Mouse (Mus musculus) spleen, embryonic (tissue): ENCODE measurements around the gene D5Ertd579e.

Source experiments
- CTCF ChIA-PET: fragments of 350-600 bp; sonication (Branson Sonifier 250); formaldehyde crosslinking; loops from one replicate; lab custom pipeline; 2022; lab: Charles Lee

D5Ertd579e gene

DNA sequence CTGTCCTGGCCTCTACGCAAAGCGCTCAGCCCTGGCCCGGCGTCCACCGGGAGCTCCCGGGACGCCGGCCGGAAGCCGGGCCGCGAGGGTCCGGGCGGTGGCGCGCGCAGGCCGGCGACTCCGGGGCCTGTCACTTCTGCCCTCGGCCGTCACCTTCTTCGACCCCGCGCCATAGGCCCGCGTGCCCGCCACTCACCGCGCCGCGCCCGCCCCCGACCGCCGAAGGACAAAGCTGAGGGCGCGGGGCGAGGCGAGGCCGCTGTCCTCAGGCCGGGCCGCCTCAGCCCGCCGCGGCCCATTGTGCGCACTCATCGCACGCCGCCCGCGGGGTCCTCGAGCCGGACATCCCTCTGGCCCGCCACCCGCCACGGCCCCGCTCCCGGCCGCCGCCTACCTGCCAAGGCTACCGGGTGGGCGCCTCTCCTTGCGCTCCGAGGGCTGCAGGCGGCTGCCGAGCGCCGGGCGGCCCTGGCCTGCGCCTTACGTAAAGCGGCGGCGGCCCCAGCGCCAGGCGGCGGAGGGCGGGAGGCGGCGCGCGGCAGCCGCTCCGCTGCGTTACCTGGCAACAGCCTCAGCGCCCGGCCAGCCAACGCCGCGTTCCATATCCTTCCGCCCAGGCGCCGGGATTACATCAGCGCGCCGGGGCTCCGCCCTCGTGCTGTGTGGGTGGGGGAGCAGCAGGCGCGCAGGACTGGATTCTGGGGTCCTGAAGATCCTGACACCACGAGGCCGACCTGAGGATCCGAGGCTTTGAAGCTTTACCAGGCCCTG lies at the start of gene D5Ertd579e:
TSS of gene D5Ertd579e (minus strand) at position 564 of the 771 bp plus-strand sequence.
- CTCF ChIA-PET, result no interaction called here

DNA sequence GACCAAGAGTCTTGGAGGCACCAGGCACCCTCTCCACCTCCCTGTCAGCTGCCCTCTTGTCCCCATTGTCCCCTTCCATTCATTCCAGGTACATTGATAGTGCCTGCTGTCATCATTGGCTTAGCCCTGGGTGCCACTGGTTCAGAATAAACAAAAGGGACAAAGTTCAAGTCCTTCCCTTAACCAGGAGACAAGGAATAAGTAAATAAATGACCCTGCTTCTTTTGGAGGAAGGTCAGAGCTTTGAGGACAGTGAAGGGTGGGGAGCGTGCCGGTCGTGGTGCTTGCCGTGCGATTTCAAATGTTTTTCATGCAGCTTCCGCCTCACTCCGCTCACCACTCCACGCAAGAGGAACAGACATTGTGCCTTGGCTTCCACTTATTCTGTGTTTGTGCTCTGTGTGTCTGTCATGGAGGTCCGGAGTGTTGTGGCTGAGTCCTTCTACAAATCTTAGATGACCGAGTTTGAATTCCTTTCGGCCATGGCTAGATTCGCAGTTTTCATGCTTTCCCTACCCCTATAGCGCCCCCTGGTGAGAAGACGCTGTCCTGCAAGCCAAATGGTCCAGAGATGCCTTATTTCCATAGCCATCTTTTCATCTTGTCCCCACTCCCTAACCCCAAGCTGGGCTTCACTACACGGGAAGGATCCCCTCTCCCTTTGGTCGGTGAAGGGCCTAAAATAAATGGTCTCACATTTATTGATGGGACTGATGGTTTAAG lies 46.5 kb upstream of the D5Ertd579e start:
- CTCF ChIA-PET, result interaction anchor here (0.6 to 1.9 kb wide), 3 partner anchors 77 to 265 kb away, joined by 4 to 6 read pairs (median 5); no protein-coding TSS in a partner anchor

DNA sequence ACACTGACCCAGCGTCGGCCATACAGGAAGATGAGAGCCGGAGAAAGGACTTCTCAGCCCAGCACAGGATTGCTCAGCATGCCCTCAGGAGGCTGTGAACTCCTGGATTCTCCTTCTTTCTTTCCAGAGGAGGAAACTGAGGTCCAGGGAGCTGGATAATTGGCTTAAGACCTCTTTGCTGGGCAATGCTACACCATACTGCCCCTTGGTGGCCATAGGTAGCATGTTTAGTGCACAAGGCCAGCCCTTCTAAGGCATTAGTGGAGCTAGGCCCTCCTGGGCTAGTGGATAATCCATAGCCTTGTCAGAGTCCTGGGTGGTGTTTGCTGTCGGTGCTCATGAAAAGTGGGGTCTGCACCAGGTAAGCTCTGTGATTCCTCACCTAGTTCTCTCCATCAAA lies 44.0 kb upstream of the D5Ertd579e start:
- CTCF ChIA-PET, result interaction anchor here (0.6 to 1.1 kb wide), 2 partner anchors 113 to 600 kb away, joined by 3 read pairs; no protein-coding TSS in a partner anchor

DNA sequence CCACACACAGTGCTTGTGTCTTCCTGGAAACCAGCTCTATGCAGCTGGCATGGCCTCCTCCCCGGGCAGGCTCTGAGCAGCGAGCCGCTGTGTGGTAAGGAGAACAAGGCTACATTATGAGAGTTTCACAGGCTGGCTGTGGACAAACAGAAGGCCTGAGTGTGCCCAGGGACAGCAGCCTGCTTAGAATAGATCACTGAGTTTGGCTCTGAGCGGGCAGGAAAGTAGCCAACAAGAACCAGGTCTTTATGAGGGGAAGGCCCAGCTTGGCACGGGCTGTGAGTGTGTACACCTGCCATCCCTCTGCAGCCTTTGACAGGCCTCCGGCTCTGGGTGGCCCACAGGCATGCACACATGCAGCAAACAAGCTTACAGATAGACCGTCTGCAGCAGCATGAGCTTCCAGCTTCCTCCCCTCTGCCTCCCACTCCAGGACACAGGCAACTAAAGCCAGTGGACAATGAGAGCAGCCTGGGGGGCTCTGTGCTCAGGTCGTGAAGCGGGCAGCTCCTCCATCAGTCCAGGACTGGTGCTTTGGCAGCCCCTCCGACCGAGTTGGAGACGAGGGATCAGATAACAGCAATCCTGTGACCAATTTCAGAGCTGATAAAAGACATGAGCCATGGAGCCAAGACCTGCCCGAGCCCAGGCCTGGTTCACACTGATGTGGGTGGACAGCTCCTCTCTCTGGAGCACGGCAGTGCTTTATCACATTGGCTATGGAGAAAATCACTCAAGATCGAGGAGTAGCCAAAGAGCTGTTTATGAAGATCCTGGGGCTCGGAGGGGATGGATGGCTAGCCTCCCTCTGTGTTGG lies 43.2 kb upstream of the D5Ertd579e start:
- CTCF ChIA-PET, result interaction anchor here (0.6 kb wide), 1 partner anchor 599 kb away, joined by 3 read pairs; no protein-coding TSS in a partner anchor

DNA sequence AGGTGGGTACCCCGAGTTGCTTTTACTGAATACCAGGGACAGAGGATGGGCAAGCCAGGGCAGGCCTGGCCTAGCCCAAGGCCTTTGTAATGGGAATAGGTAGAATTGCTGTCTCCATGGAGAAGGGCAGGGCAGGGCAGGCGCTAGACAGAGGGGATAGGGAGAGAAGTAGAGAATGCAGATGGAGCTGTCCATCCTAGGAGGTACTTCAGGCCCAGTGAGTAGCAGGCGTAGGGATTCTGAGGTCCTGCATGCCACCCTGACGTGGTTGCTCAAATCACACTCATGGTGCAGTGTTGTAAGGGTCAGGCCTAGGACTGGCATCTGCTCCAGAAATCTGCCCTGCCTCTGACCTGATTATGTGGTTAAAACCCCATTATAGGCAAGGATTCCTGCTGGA lies 41.9 kb upstream of the D5Ertd579e start:
- CTCF ChIA-PET, result no interaction called here

- CTCF ChIA-PET, result no interaction called here
These were observed 40.2 kb upstream of the D5Ertd579e start for GRCm38 (mm10) chr5:36736009-36736408.

GRCm38 (mm10) chr5:36735106-36735505 lies 39.3 kb upstream of the D5Ertd579e start:
- CTCF ChIA-PET, result no interaction called here

DNA sequence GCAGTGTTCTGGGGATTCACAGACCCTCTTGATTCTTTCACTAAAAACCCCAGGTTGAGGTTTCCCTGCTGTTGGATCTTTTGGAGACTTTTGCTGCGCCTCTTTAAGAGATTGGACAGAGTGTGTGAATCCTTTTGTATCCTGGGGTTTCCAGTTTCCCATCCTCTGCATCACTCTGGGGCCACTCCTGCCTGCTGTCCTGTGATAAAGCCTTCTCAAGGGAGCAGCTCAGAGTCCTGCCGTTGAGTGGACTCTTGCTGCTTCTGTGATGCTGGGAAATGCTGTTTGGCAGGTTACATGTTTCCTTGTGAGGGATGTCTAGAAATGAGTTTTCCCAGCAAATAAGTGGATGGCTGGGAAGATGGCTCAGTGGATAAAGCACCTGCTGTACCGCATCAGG lies 37.6 kb upstream of the D5Ertd579e start:
- CTCF ChIA-PET, result no interaction called here

- CTCF ChIA-PET, result interaction anchor here (0.5 kb wide), 1 partner anchor 139 kb away, joined by 4 read pairs; the partner anchor contains the start of gene Tbc1d14
These were observed 36.3 kb upstream of the D5Ertd579e start for GRCm38 (mm10) chr5:36731901-36732652.

DNA sequence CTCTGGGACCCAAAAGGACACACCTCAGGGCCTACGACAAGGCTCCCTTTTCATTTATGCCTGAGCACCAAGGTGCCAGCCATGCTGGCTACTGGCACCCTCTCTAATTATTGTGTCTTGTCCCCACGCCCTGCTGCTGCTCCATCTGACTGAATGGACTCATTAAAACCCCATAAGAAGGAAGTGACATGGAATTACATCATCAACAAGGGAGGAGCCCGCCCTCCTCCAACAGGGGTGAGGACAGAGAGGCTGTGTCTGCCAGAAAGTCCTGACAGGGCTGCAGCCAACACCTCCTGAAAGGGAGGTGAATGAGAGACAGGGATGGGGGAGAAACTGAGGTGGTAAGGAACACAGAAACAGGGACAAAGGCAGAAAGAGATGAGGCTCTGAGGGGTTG lies 34.9 kb upstream of the D5Ertd579e start:
- CTCF ChIA-PET, result no interaction called here

DNA sequence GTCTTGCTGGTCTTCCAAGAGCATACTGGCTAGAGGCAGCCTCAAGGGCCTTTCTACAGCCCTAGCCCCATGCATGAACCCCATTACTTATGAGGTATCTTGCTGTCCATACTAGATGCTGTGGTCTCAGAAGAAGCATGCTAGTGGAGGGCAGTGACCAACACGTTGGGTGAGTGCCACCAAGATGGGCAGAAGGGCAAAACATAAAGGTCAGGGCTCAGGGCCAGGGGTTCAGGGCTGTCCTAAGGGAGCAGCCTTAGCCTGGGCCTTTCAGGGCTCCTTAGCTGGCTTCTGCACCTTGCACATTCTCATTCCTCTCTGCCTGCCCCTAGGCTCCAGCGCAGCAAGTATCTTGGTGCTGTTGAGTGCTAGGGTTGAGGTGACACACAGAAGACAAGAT lies 34.1 kb upstream of the D5Ertd579e start:
- CTCF ChIA-PET, result no interaction called here

GRCm38 (mm10) chr5:36729086-36729473 lies 33.3 kb upstream of the D5Ertd579e start:
- CTCF ChIA-PET, result no interaction called here

GRCm38 (mm10) chr5:36728403-36729085 lies 32.7 kb upstream of the D5Ertd579e start:
- CTCF ChIA-PET, result no interaction called here

DNA sequence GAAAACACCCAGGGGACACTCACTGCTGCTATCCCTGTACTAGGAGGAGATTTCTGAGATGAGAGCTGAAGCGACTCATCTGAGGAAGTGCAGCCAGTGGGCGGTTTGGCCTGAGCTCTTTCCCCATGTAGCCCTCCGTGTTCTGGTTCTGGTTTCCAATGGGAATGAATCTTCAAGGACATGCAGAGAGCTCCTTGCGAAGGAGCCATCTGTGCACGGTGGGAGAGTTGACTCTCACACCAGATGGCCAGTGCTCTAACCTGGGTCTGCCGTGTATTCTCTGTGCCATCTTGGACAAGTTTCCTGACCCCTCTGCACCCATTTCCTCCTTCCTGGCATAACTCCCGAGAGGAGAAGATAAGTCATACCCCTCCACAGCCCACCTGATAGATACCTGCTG lies 32.0 kb upstream of the D5Ertd579e start:
- CTCF ChIA-PET, result no interaction called here

- CTCF ChIA-PET, result no interaction called here
These were observed 31.3 kb upstream of the D5Ertd579e start for GRCm38 (mm10) chr5:36727136-36727535.

DNA sequence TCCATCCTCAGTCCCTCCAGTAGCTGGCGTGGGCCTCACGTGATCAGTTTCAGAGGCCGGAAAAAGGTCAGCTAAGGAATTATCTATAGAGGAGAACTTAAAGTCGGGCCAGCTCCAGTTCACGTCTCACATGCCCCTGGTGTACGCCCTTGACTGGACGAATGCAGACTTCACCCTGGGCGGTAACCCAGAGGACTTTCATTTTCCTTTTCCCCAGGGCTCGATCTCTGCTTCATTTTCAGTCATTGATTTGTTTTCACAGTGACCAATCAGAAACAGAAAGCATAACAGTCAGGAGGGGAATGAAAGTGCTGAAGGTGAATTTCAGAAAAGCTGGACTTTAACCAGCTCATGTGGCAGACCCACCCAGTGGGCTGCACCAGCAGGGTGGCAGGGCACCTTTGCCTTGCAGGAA lies 30.6 kb upstream of the D5Ertd579e start:
- CTCF ChIA-PET, result no interaction called here

- CTCF ChIA-PET, result no interaction called here
These were observed 30.0 kb upstream of the D5Ertd579e start for GRCm38 (mm10) chr5:36725861-36726260.

DNA sequence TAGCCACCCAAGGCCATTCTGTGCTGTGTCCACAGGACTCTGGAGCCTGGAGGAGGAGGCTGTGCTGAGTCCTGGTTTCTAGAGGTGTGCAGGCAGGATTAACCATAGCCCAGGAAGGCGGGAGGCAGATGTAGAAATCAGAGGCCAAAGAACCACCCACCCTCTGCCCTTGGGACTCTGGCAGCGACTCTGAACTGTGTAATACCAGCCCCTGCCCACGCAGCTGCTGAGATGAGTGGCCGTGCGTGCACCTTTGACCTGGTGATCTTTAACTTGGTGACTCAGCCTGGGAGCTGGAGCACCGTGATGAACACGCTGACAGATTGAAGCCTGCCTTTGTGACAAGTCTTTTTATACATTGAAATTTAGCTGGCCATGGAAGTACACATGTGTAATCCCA lies 28.4 kb upstream of the D5Ertd579e start:
- CTCF ChIA-PET, result no interaction called here

DNA sequence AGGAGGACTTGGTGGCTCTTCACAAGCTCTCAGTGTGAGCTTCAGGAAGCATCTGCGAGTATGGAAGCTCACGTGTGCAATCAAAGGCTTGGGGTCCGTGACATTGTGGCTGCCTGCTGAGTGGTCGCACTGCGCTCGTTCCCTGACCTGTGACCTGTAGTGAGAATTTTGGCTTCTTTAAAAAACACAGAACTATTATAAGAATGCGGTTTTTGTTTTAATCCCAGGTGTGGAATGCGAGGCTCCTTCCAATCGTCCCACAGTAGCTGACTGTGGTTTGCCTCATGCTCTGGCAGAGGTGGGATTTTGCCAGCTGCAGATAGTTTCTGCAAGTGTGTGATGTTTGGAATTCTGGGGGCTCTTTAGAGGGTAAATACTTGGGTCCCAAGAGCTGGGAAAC lies 27.5 kb upstream of the D5Ertd579e start:
- CTCF ChIA-PET, result no interaction called here

DNA sequence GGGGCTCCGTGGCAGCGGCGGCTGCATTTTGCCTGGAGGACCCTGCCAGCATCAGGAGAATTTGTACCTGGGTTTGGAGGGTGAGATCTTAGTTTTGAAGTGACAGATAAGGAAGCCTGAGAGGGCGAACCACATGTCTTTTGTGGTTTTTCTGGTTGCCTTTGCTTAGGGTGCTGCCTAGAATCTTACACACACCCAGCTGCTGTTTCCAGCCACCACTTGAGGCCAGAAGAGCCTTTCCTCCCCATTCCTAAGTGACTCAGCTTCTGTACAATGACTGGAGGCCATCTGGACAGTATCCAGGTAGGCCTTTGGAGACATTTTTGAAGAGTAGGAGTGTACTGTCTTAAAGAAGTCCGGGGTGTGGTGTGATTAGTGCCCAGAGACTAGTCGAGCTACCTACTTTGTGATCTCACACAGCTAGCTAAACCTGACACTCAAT lies 26.6 kb upstream of the D5Ertd579e start:
- CTCF ChIA-PET, result no interaction called here
